Mouse (Mus musculus): ENCODE data around the gene AL731706.2. TPM values are rescaled to one million over a fixed set of nuclear protein-coding genes. Genes with fewer than 3 reads are reported as not detected.
"Not testable (repeated sequence)": the region's sequence is repeated elsewhere in the genome, so short reads cannot be mapped to it uniquely, and the experiment has no call there.

AL731706.2 gene
- polyA plus RNA-seq, 1 experiment from 2014 or later, result 40.3 TPM

- Histone ChIP-seq H3K27me3 (no peaks in the 10 kb centered on the region), H3K4me1 (peaks cover 10% of the 10 kb centered on the region), H3K9ac (peak within 1 kb of the TSS; percentile 85), H3K4me2 (peak within 1 kb of the TSS; percentile 62), H3K36me3 (no peaks in the 10 kb centered on the region), H3K27ac (peak within 1 kb of the TSS; percentile 92), H3K9me3 (no peaks in the 10 kb centered on the region), H3K4me3 (peak within 1 kb of the TSS; percentile 82)
- WGBS, result under 1% methylated on average over 49 of the region's 49 CpGs
- ATAC-seq (ENCODE audit: insufficient number of reproducible peaks, insufficient read depth, low FRiP score, low TSS enrichment, low read depth), result peak; percentile 97
Measured at GRCm38 (mm10) chr2:136891068-136891950, 5.8 kb upstream of the AL731706.2 start, which contains the start of the genes Slx4ip, AL731706.1 and Mkks. Gene Slx4ip (plus strand): TSS chr2:136891218. Gene AL731706.1 (minus strand): TSS chr2:136891389. Gene Mkks (minus strand): TSS chr2:136891389.

DNA sequence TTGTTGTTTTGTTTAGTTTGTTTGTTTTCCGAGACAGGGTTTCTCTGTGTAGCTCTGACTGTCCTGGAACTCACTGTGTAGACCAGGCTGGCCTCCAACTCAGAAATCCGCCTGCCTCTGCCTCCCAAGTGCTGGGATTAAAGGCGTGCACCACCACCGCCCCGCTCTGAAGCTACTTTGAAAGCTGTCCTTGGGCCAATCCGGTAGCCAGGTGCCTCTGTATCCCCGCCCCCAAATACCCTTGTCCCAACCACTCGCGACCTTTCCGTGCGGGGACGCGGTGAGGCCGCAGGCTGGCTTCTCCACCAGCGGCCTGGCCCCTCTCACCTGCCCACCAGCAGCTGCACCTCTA, 5.2 kb upstream of the AL731706.2 start:
- Histone ChIP-seq H3K4me3 (peak overlapping the region; percentile 82), H3K4me2 (peak overlapping the region; percentile 57), H3K27ac (peak overlapping the region; percentile 92), H3K9ac (peak overlapping the region; percentile 85)
- H3K4me1 ChIP-seq, H3K27me3 ChIP-seq, H3K9me3 ChIP-seq, H3K36me3 ChIP-seq: not testable (repeated sequence)
- WGBS, result 5% methylated on average over 15 of the region's 15 CpGs
- peak; percentile 50 for ATAC-seq (ENCODE audit: insufficient number of reproducible peaks, insufficient read depth, low FRiP score, low TSS enrichment, low read depth)

- 62% methylated on average over 4 of the region's 4 CpGs for WGBS
- no peak overlapping the region for H3K4me2 ChIP-seq
- no peak overlapping the region for H3K4me3 ChIP-seq
- no peaks in the 10 kb centered on the region for H3K9me3 ChIP-seq
- H3K36me3 ChIP-seq, result peaks cover 21% of the 10 kb centered on the region; the same call in 1 of the 2 replicates
- no peaks in the 10 kb centered on the region for H3K27me3 ChIP-seq
- H3K4me1 ChIP-seq, result peaks cover 5% of the 10 kb centered on the region; the same call in 1 of the 2 replicates
- ATAC-seq (ENCODE audit: insufficient number of reproducible peaks, insufficient read depth, low FRiP score, low TSS enrichment, low read depth), result no peak
- no peak overlapping the region for H3K9ac ChIP-seq
- no peak overlapping the region for H3K27ac ChIP-seq
Measured at GRCm38 (mm10) chr2:136886846-136887245, 1.4 kb upstream of the AL731706.2 start.

DNA sequence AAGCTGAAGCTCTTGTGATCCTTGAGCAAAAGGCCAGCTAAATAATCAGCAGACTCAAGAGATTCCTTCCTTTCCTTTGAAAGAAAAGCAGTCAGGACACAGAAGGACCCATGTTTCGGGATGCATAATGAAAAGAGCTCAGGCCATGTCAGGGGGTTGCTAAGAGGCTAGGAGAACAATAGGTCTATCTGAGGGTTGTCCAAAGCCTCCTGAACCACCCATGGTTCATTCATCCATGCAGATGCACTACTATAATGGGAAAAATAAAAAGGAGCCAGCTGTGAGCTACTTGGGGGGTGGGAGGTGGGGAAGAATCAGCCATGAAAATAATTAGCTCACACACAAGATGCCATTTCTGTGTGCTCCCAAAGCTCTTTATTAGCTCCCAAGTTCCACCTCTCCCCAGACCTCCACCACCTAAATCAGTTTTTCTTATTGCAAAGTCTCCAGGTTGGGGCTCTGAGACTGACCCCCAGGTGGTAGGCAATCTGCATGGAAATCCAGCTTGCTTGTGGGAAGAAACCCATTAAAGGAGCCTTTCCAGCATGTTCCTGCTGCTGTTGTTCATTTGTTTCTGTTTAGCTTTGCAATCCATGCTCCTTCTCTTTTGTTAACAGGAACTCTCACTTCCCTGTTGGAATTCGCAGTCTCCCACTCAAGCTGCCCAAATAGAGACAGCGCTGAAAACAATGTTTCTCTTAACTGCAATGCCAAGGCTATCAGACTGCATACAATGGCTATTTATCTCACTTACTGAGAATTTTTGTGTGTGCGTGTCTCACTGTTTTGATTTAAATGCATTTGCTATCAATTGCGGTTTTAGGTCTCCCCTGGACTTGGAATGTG, 30.7 kb downstream of the AL731706.2 start:
- Histone ChIP-seq H3K27me3 (no peaks in the 10 kb centered on the region), H3K4me2 (peak overlapping the region; percentile 14; the same call in 1 of the 2 replicates), H3K9me3 (no peaks in the 10 kb centered on the region), H3K4me3 (no peak overlapping the region), H3K4me1 (peaks cover 14% of the 10 kb centered on the region), H3K9ac (no peak overlapping the region), H3K36me3 (no peaks in the 10 kb centered on the region), H3K27ac (peak overlapping the region; percentile 51; the same call in 1 of the 2 replicates)
- no peak for ATAC-seq (ENCODE audit: insufficient number of reproducible peaks, insufficient read depth, low FRiP score, low TSS enrichment, low read depth)
- whole genome bisulfite sequencing, result 29% methylated on average over 5 of the region's 5 CpGs

- Histone ChIP-seq H3K4me3 (no peak overlapping the region), H3K9me3 (no peaks in the 10 kb centered on the region), H3K27me3 (no peaks in the 10 kb centered on the region), H3K9ac (no peak overlapping the region), H3K4me2 (no peak overlapping the region), H3K4me1 (peaks cover 10% of the 10 kb centered on the region), H3K27ac (no peak overlapping the region), H3K36me3 (no peaks in the 10 kb centered on the region)
- no peak for ATAC-seq (ENCODE audit: insufficient number of reproducible peaks, insufficient read depth, low FRiP score, low TSS enrichment, low read depth)
- 67% methylated on average over 3 of the region's 3 CpGs for WGBS
Measured at GRCm38 (mm10) chr2:136850366-136850765, 35.1 kb downstream of the AL731706.2 start.

- H3K27ac ChIP-seq, result no peak overlapping the region
- WGBS, result 49% methylated on average over 1 of the region's 1 CpGs
- no peak overlapping the region for H3K4me3 ChIP-seq
- ATAC-seq (ENCODE audit: insufficient number of reproducible peaks, insufficient read depth, low FRiP score, low TSS enrichment, low read depth), result no peak
- H3K4me2 ChIP-seq, result no peak overlapping the region
- H3K9ac ChIP-seq, result no peak overlapping the region
- H3K36me3 ChIP-seq, result no peaks in the 10 kb centered on the region
- no peaks in the 10 kb centered on the region for H3K27me3 ChIP-seq
- H3K4me1 ChIP-seq, result no peaks in the 10 kb centered on the region
- H3K9me3 ChIP-seq, result no peaks in the 10 kb centered on the region
Measured at GRCm38 (mm10) chr2:136837994-136838393, 47.5 kb downstream of the AL731706.2 start.

GRCm38 (mm10) chr2:136835882-136836281, 49.6 kb downstream of the AL731706.2 start:
- Histone ChIP-seq H3K27ac (no peak overlapping the region), H3K36me3 (no peaks in the 10 kb centered on the region), H3K27me3 (no peaks in the 10 kb centered on the region), H3K9me3 (no peaks in the 10 kb centered on the region), H3K4me2 (no peak overlapping the region), H3K9ac (no peak overlapping the region), H3K4me1 (no peaks in the 10 kb centered on the region), H3K4me3 (no peak overlapping the region)
- 63% methylated on average over 3 of the region's 3 CpGs for WGBS
- ATAC-seq (ENCODE audit: insufficient number of reproducible peaks, insufficient read depth, low FRiP score, low TSS enrichment, low read depth), result no peak

Other genes with a start within 250 kb of the AL731706.2 start
- 4.4 and 6.4 TPM in 2 replicates for gene Snap25, start 172.2 kb downstream of the AL731706.2 start, polyA plus RNA-seq (2015; fragmentation: Nextera tagmentation; extraction: Ambion mirVana)
- gene Slx4ip, start 5.5 kb upstream of the AL731706.2 start, polyA plus RNA-seq (2015; fragmentation: Nextera tagmentation; extraction: Ambion mirVana), result 8.2 and 8.8 TPM in 2 replicates
- 32.8 and 37.4 TPM in 2 replicates for gene AL731706.1, start 5.7 kb upstream of the AL731706.2 start, polyA plus RNA-seq (2015; fragmentation: Nextera tagmentation; extraction: Ambion mirVana)
- 13.2 and 15.0 TPM in 2 replicates for gene Mkks, start 5.7 kb upstream of the AL731706.2 start, polyA plus RNA-seq (2015; fragmentation: Nextera tagmentation; extraction: Ambion mirVana)
- 27.8 and 32.5 TPM in 2 replicates for gene Jag1, start 231.0 kb upstream of the AL731706.2 start, polyA plus RNA-seq (2015; fragmentation: Nextera tagmentation; extraction: Ambion mirVana)